Mouse (Mus musculus) left cerebral cortex, postnatal 25 days (tissue): ENCODE measurements at regions not wholly inside any gene's neighbourhood (a gene's known extent, or its start where the extent isn't known, plus 50 kb on each side); places are given as distances from the start of the nearest gene placed in this dataset.
A peak's percentile ranks its signal among the peaks of the same experiment; 100 is the strongest.

Experiments
- DNase-seq, 2 experiments: peaks; one replicate each; pipeline ENCODE4 v3.0.0; 2022; ENCODE audit warnings: low spot score in 2 of 2, mixed read lengths in 1 of 2
- intact Hi-C: fragments of 180-260 bp; cut with DNase I; formaldehyde crosslinking; loops from one replicate; pipeline ENCODE4 v1.15.1; 2025

- no peak for DNase-seq
- intact Hi-C loops: no loop called here
These were observed 243.7 kb upstream of the Satb1 start for GRCm38 (mm10) chr17:52076746-52077145.

GRCm38 (mm10) chr17:52067721-52068120, 234.6 kb upstream of the Satb1 start:
- no peak for DNase-seq
- intact Hi-C loops: no loop called here

DNA sequence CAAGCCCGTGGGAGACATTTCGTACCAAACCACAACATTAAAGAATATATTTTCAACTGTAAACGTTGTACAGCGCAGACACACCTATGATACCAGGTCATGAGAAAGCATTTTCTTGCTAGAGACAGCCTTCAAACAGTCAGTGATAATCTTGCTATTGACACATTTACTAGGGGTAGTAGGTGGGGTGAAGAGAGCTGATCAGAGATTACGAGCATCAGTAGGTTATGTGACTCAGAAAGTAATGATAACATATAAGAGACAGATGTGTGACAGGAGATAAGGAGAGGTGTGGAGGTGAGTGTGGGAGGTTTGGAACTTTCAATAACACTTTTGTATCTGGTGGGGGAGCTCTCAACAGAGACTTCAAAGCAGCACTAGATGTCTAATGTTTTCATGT, 231.5 kb upstream of the Satb1 start:
- intact Hi-C loops: no loop called here

GRCm38 (mm10) chr17:52063121-52063520, 230.0 kb upstream of the Satb1 start:
- intact Hi-C loops: no loop called here
- no peak for DNase-seq

More for the DNA sequence above, 231.5 kb upstream of the Satb1 start:
- no peak for DNase-seq

DNA sequence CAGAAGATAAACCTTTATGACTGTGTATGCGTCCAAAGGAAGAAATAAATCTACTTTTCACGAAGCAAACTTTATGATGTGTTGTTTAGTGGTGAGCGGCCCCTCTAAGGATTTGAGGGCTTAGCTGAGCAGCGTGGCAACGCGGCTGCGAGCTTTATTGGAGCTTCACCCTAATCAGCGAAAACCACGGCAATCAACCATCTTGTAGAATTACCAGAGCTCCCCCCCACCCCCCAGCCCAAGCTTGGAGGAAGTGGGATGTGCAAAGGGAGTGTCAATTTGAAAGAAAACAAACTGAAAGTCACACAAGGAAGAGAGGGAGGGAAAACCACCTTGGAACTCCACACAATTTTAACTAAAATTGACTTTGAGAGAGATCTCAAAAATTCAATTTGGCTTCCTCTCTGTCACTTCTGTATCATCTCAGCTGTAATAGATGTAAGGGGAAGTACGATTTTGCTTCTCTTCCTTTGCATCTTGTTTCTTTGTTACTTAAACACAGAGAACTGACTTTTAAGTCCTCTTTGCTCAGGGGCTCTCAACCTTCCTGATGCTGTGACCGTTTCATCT, 229.1 kb upstream of the Satb1 start:
- intact Hi-C loops: no loop called here

GRCm38 (mm10) chr17:52036479-52036878, 203.4 kb upstream of the Satb1 start:
- no peak for DNase-seq
- intact Hi-C loops: no loop called here

More for the DNA sequence above, 229.1 kb upstream of the Satb1 start:
- DNase-seq: no peak

DNA sequence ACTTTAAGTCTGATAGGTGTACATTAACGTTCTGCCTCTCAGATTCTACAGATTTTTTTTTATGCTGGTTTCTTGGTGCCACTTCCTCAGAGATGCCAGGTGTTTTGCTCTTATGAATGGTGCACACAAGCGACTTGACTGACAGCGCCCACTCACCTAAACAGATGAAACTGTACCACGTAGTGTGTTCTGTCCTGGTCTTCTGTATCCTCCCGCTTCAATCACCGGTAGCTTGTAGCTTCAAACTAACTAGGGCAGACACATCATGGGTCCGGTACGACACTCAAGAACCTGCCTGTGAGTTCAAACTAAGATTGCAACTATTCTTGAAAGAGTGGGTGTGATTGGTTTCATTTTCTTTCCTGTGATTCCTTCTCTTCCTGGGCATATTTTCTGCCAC, 198.0 kb upstream of the Satb1 start:
- intact Hi-C loops: no loop called here
- DNase-seq: no peak

DNA sequence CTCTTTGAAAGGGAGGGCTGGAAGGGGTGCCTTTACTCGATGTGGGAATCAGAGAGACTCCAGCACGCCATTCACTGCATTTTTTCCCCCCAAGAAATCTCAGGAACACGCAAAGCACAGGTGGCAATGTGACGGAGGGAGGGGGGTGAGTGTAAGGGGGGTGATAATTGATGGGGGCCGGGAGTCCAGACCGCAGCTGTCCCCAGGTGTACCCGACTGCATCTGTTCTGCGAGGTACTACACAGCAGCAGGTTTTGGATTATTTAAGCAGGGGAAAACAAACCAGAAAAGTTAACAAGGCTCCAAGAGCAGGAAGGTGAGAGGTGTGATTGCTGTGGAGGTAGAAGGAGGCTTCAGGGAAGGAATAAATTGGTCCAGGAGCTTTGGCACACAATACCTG, 153.8 kb upstream of the Satb1 start:
- intact Hi-C loops: loop anchor here (5.0 kb wide), 1 partner anchor 975 kb away; no protein-coding TSS in a partner anchor
- DNase-seq: no peak

DNA sequence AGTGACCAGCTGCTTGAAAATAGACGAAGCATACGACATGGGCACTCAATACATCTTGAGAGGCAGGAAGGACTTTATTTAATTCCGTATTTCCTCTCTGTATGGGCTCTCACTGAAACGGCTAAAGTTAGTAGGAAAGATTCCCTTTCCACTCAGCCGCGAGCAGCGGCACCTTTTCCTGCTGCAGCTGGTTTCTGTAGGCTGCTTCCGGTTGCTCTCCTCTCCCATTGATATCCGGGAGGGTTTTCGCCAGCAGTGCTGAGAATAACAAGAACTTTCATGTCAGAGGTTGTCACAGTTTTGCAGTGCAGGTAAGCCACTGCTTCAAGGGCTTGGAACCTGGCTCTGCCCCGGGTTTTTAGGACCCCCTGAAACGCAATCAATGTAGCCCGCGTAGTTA, 153.1 kb upstream of the Satb1 start:
- intact Hi-C loops: loop anchor here (5.0 kb wide), 1 partner anchor 976 kb away; no protein-coding TSS in a partner anchor
- DNase-seq: peak in 1 of 2 experiments; percentile 4

DNA sequence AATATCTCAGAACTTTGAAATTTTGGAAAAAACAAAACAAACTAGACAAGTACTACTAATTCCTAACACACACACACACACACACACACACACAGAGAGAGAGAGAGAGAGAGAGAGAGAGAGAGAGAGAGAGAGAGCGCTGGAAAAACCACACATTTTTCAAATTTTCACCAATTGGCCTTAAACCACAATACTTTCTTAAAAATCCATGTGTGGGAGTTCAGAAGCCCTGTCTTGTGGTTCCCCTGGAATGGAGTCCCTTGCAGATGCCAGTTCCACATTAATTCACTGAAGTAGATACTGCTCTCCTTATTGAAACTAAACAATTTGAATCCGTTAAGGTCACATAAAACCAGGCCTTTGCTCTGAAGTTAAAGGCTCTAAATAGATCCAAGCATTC, 146.0 kb upstream of the Satb1 start:
- intact Hi-C loops: no loop called here
- DNase-seq: no peak

DNA sequence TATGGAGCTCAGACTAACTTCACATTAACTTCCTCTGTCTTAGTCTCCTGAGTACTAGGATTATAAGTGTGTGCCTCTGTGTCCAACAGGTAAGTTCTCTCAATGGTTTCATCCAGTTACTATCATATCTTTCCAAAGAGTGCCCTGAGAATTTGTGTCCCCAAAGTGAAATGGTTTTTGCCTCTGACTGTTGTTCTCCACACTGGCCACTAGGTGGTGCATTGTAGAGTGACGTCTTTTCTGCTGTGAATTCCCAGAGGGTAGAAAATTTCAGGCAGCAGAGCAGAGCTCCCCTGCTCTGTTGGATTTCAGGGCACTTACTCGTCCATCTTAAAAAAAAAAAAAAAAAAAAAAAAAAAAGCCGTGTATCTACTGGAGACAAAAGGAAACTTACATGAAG, 138.4 kb upstream of the Satb1 start:
- DNase-seq: no peak
- intact Hi-C loops: no loop called here

GRCm38 (mm10) chr17:51966573-51967284, 133.6 kb upstream of the Satb1 start:
- no peak for DNase-seq
- intact Hi-C loops: no loop called here

GRCm38 (mm10) chr17:51962529-51963110, 129.5 kb upstream of the Satb1 start:
- intact Hi-C loops: loop anchor here (5.0 kb wide), 2 partner anchors 130 to 385 kb away; partner anchors contain the start of gene Satb1
- peak in 1 of 2 experiments; percentile 45 for DNase-seq

GRCm38 (mm10) chr17:51961337-51961736, 128.2 kb upstream of the Satb1 start:
- intact Hi-C loops: loop anchor here (5.0 kb wide), 2 partner anchors 129 to 386 kb away; partner anchors contain the start of gene Satb1
- peak in 1 of 2 experiments; percentile 82 for DNase-seq

GRCm38 (mm10) chr17:51956275-51956674, 123.2 kb upstream of the Satb1 start:
- DNase-seq: no peak
- intact Hi-C loops: no loop called here

DNA sequence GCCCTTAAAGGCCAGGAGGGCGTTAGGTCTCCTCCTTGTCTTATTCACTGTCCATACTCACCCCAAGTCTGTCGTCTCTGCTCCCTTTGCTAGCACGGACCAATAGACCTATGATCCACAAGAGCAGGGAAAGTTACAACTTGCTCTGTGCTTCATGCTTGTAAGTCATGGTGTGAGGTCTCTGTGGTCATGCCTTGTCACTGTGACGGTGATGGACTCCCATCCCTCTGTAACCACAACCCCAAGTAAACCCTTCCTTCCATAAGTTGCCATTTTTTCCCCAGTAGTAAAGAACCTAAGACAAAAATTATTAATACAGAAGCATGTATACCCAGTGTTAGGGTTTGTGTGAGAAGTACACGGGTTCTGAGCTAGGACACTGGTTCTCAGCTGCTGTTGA, 104.6 kb upstream of the Satb1 start:
- no peak for DNase-seq
- intact Hi-C loops: no loop called here

GRCm38 (mm10) chr17:51936071-51936470, 103.0 kb upstream of the Satb1 start:
- intact Hi-C loops: no loop called here
- no peak for DNase-seq

GRCm38 (mm10) chr17:51926392-51926791, 93.3 kb upstream of the Satb1 start:
- DNase-seq: no peak
- intact Hi-C loops: no loop called here

DNA sequence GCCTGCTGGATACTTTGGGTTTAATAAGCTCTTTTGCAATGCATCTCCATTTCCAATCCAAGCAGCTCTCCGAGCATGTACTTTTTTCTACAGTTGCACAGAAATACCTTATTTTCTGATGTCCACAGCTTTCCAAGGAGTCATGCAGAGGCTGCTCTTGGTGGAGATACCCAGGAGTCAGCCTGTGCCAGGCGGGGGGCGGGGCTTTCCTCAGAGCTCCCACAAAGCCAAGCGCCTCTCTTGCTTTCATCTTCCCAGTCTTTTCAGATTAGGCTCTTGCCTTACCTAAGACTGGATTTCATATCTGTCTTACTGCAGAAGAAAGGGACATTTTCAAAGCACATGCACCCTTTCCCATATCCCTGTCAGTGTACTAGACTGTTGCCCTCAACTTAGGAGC, 73.9 kb upstream of the Satb1 start:
- no peak for DNase-seq
- intact Hi-C loops: no loop called here

DNA sequence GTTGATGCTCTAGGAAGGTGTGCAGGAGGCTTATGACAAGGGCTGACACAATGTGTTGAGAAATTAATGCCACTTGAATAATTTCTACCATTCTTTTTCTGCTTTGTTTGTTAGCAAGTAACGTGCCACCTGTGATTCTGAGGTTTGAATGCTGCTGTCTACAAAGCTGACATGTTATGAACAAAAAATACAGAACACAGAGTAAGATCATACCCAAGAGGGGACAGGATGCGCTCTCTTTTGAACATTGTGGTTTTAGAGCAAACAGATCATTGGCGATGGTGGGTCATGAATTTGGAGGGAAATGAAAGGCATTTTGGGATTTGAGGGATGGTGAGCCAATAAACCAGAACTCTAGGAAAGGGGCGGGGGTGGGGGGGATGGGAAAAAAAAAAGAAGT, 73.3 kb upstream of the Satb1 start:
- intact Hi-C loops: no loop called here

GRCm38 (mm10) chr17:51903885-51904284, 70.8 kb upstream of the Satb1 start:
- intact Hi-C loops: no loop called here
- DNase-seq: no peak

More for the DNA sequence above, 73.3 kb upstream of the Satb1 start:
- no peak for DNase-seq
